10 mouse cellular contexts compared by ENCODE assay signal in the genomic region with DNA sequence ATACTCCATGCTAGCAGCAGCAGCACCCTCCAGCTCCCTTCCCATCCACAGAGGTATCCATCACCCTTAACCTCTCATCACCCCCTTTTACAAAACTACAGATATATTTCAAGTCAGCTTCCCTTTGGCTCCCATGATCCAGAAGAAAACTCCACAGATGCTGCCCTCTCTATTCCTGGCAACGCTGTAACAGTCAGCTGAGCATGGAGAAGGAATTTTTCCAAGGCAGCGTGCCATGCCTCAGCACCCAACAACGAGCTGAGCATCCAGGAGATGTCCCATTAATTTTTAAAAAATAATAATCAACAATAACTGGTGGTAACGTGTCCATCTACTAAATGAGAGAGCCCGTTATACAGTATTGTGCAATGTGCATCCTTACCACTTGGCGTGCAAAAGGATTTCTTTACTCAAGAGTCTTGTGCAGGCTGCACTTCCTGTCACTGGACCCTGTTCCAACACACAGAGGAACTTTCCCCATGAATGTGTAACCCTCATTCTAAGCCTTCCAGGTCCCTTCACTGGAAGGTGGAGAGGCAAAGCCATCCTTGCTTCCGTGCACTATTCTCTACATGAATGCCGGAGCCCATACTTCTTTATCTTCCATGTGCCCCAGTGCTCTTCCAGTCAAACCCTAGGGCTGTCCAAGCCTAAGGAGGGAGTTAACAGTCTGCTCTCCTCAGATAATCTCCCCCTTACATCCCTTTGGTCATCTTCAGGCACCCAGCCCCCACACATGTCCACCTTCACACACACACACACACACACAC. TPM values are rescaled to one million over a fixed set of nuclear protein-coding genes. Genes with fewer than 3 reads are reported as not detected.
DNase-seq lines count a peak whose midpoint lies in the region; ATAC-seq and TF ChIP-seq lines count a peak whose summit lies in the region.
"Had no signal": no experiment of that assay in that cellular context is flagged by ENCODE, and none has a peak within 500 bp of the region (broad histone marks: within the 10 kb centered on the region; RNA-seq: fewer than 3 reads in every experiment).

No protein-coding gene starts in this region.

- H3K36me3 ChIP-seq in spleen, adult 2 months (ENCODE audit: control insufficient read depth, insufficient read depth, low read length), result no peaks in the 10 kb centered on the region
- no peaks in the 10 kb centered on the region for H3K36me3 ChIP-seq in limb, embryonic 14.5 days (ENCODE audit: control insufficient read depth, insufficient read depth, low read length)
- H3K36me3 ChIP-seq in stomach, postnatal 0 days (ENCODE audit: control insufficient read depth, insufficient read depth, low read length), result no peaks in the 10 kb centered on the region

- peak overlapping the region; percentile 59; the same call in 1 of the 2 replicates for H3K9ac ChIP-seq in limb, embryonic 14.5 days (ENCODE audit: low read depth, low read length, severe bottlenecking)
- H3K9ac ChIP-seq in stomach, postnatal 0 days (ENCODE audit: low read length), result no peak overlapping the region

- no peak for TF ChIP-seq EP300 in stomach, postnatal 0 days (optimal IDR thresholded peaks at IDR 0.05)

- peak overlapping the region; percentile 28; the same call in 1 of the 2 replicates for H3K27ac ChIP-seq in spleen, adult 2 months (ENCODE audit: insufficient read depth, low read length)
- no peak overlapping the region for H3K27ac ChIP-seq in limb, embryonic 14.5 days (replicated peaks; ENCODE audit: low read depth, low read length)
- H3K27ac ChIP-seq in stomach, postnatal 0 days (replicated peaks), result 0 out of 2 replicates have a peak overlapping the region, but pooled peaks have one; percentile 24
- H3K27ac ChIP-seq: macrophage had no signal

- peak overlapping the region; percentile 85 for H3K4me2 ChIP-seq in limb, embryonic 14.5 days (replicated peaks; ENCODE audit: low read depth, low read length, severe bottlenecking)
- peak overlapping the region; percentile 66 for H3K4me2 ChIP-seq in stomach, postnatal 0 days (replicated peaks; ENCODE audit: low read depth)

- peak; percentile 34 for DNase-seq in embryo, embryonic 11 days
- DNase-seq in embryo, embryonic 10 days (ENCODE audit: low spot score), result no peak
- no peak for DNase-seq in spleen, adult 2 months (ENCODE audit: low read depth in 1 of 2, low spot score in 2 of 2)
- no peak for DNase-seq in spleen, adult 18-20 months
- no peak for DNase-seq in limb, embryonic 14.5 days (ENCODE audit: low spot score)
- DNase-seq in stomach, postnatal 0 days (ENCODE audit: low spot score), result no peak
- DNase-seq in layer of hippocampus, postnatal 36 days, result no peak
- DNase-seq in urinary bladder, postnatal 14 days (ENCODE audit: low spot score), result no peak
- DNase-seq: gastrocnemius, postnatal 36 days had no signal

- H3K4me1 ChIP-seq in spleen, adult 2 months (ENCODE audit: control insufficient read depth, insufficient read depth, insufficient read length), result no peaks in the 10 kb centered on the region
- H3K4me1 ChIP-seq in limb, embryonic 14.5 days (ENCODE audit: control insufficient read depth, insufficient read depth, low read length), result peaks cover 48% of the 10 kb centered on the region
- no peaks in the 10 kb centered on the region for H3K4me1 ChIP-seq in stomach, postnatal 0 days (replicated peaks; ENCODE audit: control insufficient read depth, insufficient read depth)

- no peak for TF ChIP-seq CTCF in spleen, adult 2 months (IDR thresholded peaks at IDR 0.05; ENCODE audit: extremely low read depth, insufficient read depth, insufficient read length, insufficient replicate concordance)
- TF ChIP-seq CTCF in stomach, postnatal 0 days (IDR thresholded peaks at IDR 0.05; ENCODE audit: low read depth), result peak; percentile 51

- no peak for ATAC-seq in limb, embryonic 14.5 days (ENCODE audit: low FRiP score, low read depth)
- ATAC-seq in stomach, postnatal 0 days (ENCODE audit: low FRiP score, low TSS enrichment), result no peak

- 0 out of 2 replicates have a peak, but pooled peaks cover 5% of the 10 kb centered on the region for H3K9me3 ChIP-seq in limb, embryonic 14.5 days (ENCODE audit: control insufficient read depth, low read length)
- H3K9me3 ChIP-seq in stomach, postnatal 0 days (ENCODE audit: control insufficient read depth, low read length), result no peaks in the 10 kb centered on the region

- no peak overlapping the region for H3K4me3 ChIP-seq in spleen, adult 2 months (ENCODE audit: extremely low read depth, insufficient read depth, insufficient read length)
- H3K4me3 ChIP-seq in limb, embryonic 14.5 days (replicated peaks; ENCODE audit: low read length), result peak overlapping the region; percentile 64; the same call in 1 of the 2 replicates
- peak overlapping the region; percentile 46; the same call in 1 of the 2 replicates for H3K4me3 ChIP-seq in stomach, postnatal 0 days (ENCODE audit: low read depth, low read length)

- TF ChIP-seq POLR2A in spleen, adult 2 months (IDR thresholded peaks at IDR 0.05; ENCODE audit: low read depth, low read length), result no peak
- TF ChIP-seq POLR2A in limb, embryonic 14.5 days (IDR thresholded peaks at IDR 0.05; ENCODE audit: borderline replicate concordance, extremely low read depth, insufficient read depth, insufficient read length), result no peak

- 0 out of 2 replicates have a peak, but pooled peaks cover 3% of the 10 kb centered on the region for H3K27me3 ChIP-seq in spleen, adult 2 months (ENCODE audit: control insufficient read depth, insufficient read depth, low read length)
- H3K27me3 ChIP-seq in limb, embryonic 14.5 days (ENCODE audit: control insufficient read depth, insufficient read depth, low read length), result no peaks in the 10 kb centered on the region
- no peaks in the 10 kb centered on the region for H3K27me3 ChIP-seq in stomach, postnatal 0 days (ENCODE audit: control insufficient read depth, insufficient read depth, low read length)

- WGBS in spleen, adult 2 months, result 47% methylated on average over 8 of the region's 8 CpGs
- WGBS in limb, embryonic 14.5 days, result 52% methylated on average over 8 of the region's 8 CpGs
- 43% methylated on average over 8 of the region's 8 CpGs for WGBS in stomach, postnatal 0 days

RNA-seq across cellular contexts. Expression of a gene that starts 5.0 kb away (rescaled TPM):
- polyA plus RNA-seq in spleen, adult 2 months (2012; rRNA removed), result 1.3 and 1.5 TPM in 2 replicates
- 18.6 and 19.4 TPM in 2 replicates for polyA plus RNA-seq in limb, embryonic 14.5 days (2012; rRNA removed)
- polyA plus RNA-seq in limb, embryonic 14.5 days (2014; fragmentation: Nextera tagmentation; extraction: Ambion mirVana), result 21.5 and 25.0 TPM in 2 replicates
- 7.2 and 8.9 TPM in 2 replicates for polyA plus RNA-seq in stomach, postnatal 0 days (2015; fragmentation: Nextera tagmentation; extraction: Ambion mirVana)
- 10 to 100 TPM; 11.3 to 12.9 TPM for total RNA-seq in layer of hippocampus, postnatal 36 days (2021)
- polyA plus RNA-seq: macrophage had no signal
